Mouse (Mus musculus): ENCODE results near the gene Pcnp. TPM values are rescaled to one million over a fixed set of nuclear protein-coding genes. Genes with fewer than 3 reads are reported as not detected.
A peak's percentile ranks its signal among the peaks of the same experiment; 100 is the strongest.

The Pcnp gene
- polyA plus RNA-seq, 1 experiment from 2014 or later: 144 TPM

- 1% methylated on average over 58 of the region's 62 CpGs for WGBS
- ATAC-seq (ENCODE audit: extremely low read depth, insufficient number of reproducible peaks, low FRiP score, low TSS enrichment): peak; percentile 80
- Histone ChIP-seq H3K9me3 (no peaks in the 10 kb centered on the region), H3K4me3 (peak overlapping the region; percentile 95), H3K4me2 (peak overlapping the region; percentile 79), H3K9ac (peak overlapping the region; percentile 98), H3K36me3 (peaks cover 39% of the 10 kb centered on the region), H3K4me1 (peaks cover 35% of the 10 kb centered on the region), H3K27ac (replicated peaks) (peak overlapping the region; percentile 94), H3K27me3 (replicated peaks) (no peaks in the 10 kb centered on the region)
Measured at GRCm38 (mm10) chr16:56028722-56029551, 602 bp downstream of the Pcnp start.

- Histone ChIP-seq H3K9me3 (no peaks in the 10 kb centered on the region), H3K4me3 (peak overlapping the region; percentile 95), H3K27ac (replicated peaks) (no peak overlapping the region), H3K36me3 (peaks cover 35% of the 10 kb centered on the region), H3K9ac (peak overlapping the region; percentile 98), H3K27me3 (replicated peaks) (no peaks in the 10 kb centered on the region), H3K4me1 (peaks cover 35% of the 10 kb centered on the region), H3K4me2 (peak overlapping the region; percentile 79)
- WGBS: 36% methylated on average over 12 of the region's 12 CpGs
- no peak for ATAC-seq (ENCODE audit: extremely low read depth, insufficient number of reproducible peaks, low FRiP score, low TSS enrichment)
Measured at GRCm38 (mm10) chr16:56027854-56028629, 1.5 kb downstream of the Pcnp start.

- no peak for ATAC-seq (ENCODE audit: extremely low read depth, insufficient number of reproducible peaks, low FRiP score, low TSS enrichment)
- Histone ChIP-seq H3K9me3 (no peaks in the 10 kb centered on the region), H3K27me3 (replicated peaks) (no peaks in the 10 kb centered on the region), H3K4me3 (no peak overlapping the region), H3K4me2 (no peak overlapping the region), H3K36me3 (peaks cover 71% of the 10 kb centered on the region), H3K9ac (no peak overlapping the region), H3K4me1 (no peaks in the 10 kb centered on the region; the same call in 1 of the 2 replicates), H3K27ac (replicated peaks) (no peak overlapping the region)
- 94% methylated on average over 7 of the region's 7 CpGs for WGBS
Measured at GRCm38 (mm10) chr16:56019660-56020059, 9.9 kb downstream of the Pcnp start.

- ATAC-seq (ENCODE audit: extremely low read depth, insufficient number of reproducible peaks, low FRiP score, low TSS enrichment): no peak
- Histone ChIP-seq H3K36me3 (peaks cover 68% of the 10 kb centered on the region), H3K27ac (replicated peaks) (no peak overlapping the region), H3K4me1 (no peaks in the 10 kb centered on the region), H3K4me2 (no peak overlapping the region), H3K4me3 (no peak overlapping the region), H3K27me3 (replicated peaks) (no peaks in the 10 kb centered on the region), H3K9me3 (no peaks in the 10 kb centered on the region; the same call in 1 of the 2 replicates), H3K9ac (no peak overlapping the region)
- WGBS: 83% methylated on average over 7 of the region's 7 CpGs
Measured at GRCm38 (mm10) chr16:56014076-56014475, 15.5 kb downstream of the Pcnp start.

GRCm38 (mm10) chr16:56012789-56013743 is 16.5 kb downstream of the Pcnp start:
- no peaks in the 10 kb centered on the region; the same call in 1 of the 2 replicates for H3K9me3 ChIP-seq
- no peak overlapping the region for H3K27ac ChIP-seq (replicated peaks)
- H3K36me3 ChIP-seq: peaks cover 61% of the 10 kb centered on the region
- H3K4me1 ChIP-seq: no peaks in the 10 kb centered on the region
- H3K4me3 ChIP-seq: no peak overlapping the region
- no peak for ATAC-seq (ENCODE audit: extremely low read depth, insufficient number of reproducible peaks, low FRiP score, low TSS enrichment)
- no peak overlapping the region for H3K9ac ChIP-seq
- no peak overlapping the region for H3K4me2 ChIP-seq
- WGBS: 89% methylated on average over 10 of the region's 10 CpGs
- no peaks in the 10 kb centered on the region for H3K27me3 ChIP-seq (replicated peaks)

GRCm38 (mm10) chr16:56008862-56009261 is 20.7 kb downstream of the Pcnp start:
- Histone ChIP-seq H3K9ac (no peak overlapping the region), H3K27ac (replicated peaks) (no peak overlapping the region), H3K27me3 (replicated peaks) (no peaks in the 10 kb centered on the region), H3K4me2 (no peak overlapping the region), H3K4me3 (no peak overlapping the region), H3K9me3 (no peaks in the 10 kb centered on the region; the same call in 1 of the 2 replicates), H3K36me3 (peaks cover 69% of the 10 kb centered on the region), H3K4me1 (no peaks in the 10 kb centered on the region)
- no peak for ATAC-seq (ENCODE audit: extremely low read depth, insufficient number of reproducible peaks, low FRiP score, low TSS enrichment)
- WGBS: 90% methylated on average over 1 of the region's 1 CpGs

- H3K4me2 ChIP-seq: no peak overlapping the region
- peaks cover 70% of the 10 kb centered on the region for H3K36me3 ChIP-seq
- ATAC-seq (ENCODE audit: extremely low read depth, insufficient number of reproducible peaks, low FRiP score, low TSS enrichment): no peak
- H3K9ac ChIP-seq: no peak overlapping the region
- WGBS: 85% methylated on average over 11 of the region's 11 CpGs
- H3K27ac ChIP-seq (replicated peaks): no peak overlapping the region
- no peaks in the 10 kb centered on the region for H3K9me3 ChIP-seq
- H3K27me3 ChIP-seq (replicated peaks): no peaks in the 10 kb centered on the region
- H3K4me1 ChIP-seq: no peaks in the 10 kb centered on the region
- no peak overlapping the region for H3K4me3 ChIP-seq
Measured at GRCm38 (mm10) chr16:56006798-56007197, 22.7 kb downstream of the Pcnp start.

GRCm38 (mm10) chr16:55994235-55994634 is 35.3 kb downstream of the Pcnp start:
- Histone ChIP-seq H3K27me3 (replicated peaks) (no peaks in the 10 kb centered on the region), H3K27ac (replicated peaks) (no peak overlapping the region), H3K36me3 (peaks cover 75% of the 10 kb centered on the region), H3K4me2 (no peak overlapping the region), H3K4me1 (no peaks in the 10 kb centered on the region), H3K4me3 (no peak overlapping the region), H3K9me3 (no peaks in the 10 kb centered on the region), H3K9ac (no peak overlapping the region)
- no peak for ATAC-seq (ENCODE audit: extremely low read depth, insufficient number of reproducible peaks, low FRiP score, low TSS enrichment)
- WGBS: 93% methylated on average over 2 of the region's 2 CpGs

- no peak for ATAC-seq (ENCODE audit: extremely low read depth, insufficient number of reproducible peaks, low FRiP score, low TSS enrichment)
- Histone ChIP-seq H3K4me3 (no peak overlapping the region), H3K4me2 (no peak overlapping the region), H3K9ac (no peak overlapping the region), H3K27ac (replicated peaks) (no peak overlapping the region), H3K9me3 (no peaks in the 10 kb centered on the region), H3K4me1 (no peaks in the 10 kb centered on the region), H3K27me3 (replicated peaks) (no peaks in the 10 kb centered on the region), H3K36me3 (peaks cover 65% of the 10 kb centered on the region)
- 86% methylated on average over 4 of the region's 4 CpGs for WGBS
Measured at GRCm38 (mm10) chr16:55990311-55990710, 39.2 kb downstream of the Pcnp start.

GRCm38 (mm10) chr16:55986001-55986400 is 43.5 kb downstream of the Pcnp start:
- H3K4me1 ChIP-seq: no peaks in the 10 kb centered on the region
- peaks cover 66% of the 10 kb centered on the region for H3K36me3 ChIP-seq
- ATAC-seq (ENCODE audit: extremely low read depth, insufficient number of reproducible peaks, low FRiP score, low TSS enrichment): no peak
- no peak overlapping the region for H3K27ac ChIP-seq (replicated peaks)
- no peaks in the 10 kb centered on the region for H3K27me3 ChIP-seq (replicated peaks)
- 91% methylated on average over 3 of the region's 3 CpGs for WGBS
- no peak overlapping the region for H3K4me3 ChIP-seq
- no peaks in the 10 kb centered on the region for H3K9me3 ChIP-seq
- no peak overlapping the region for H3K9ac ChIP-seq
- H3K4me2 ChIP-seq: no peak overlapping the region

- no peaks in the 10 kb centered on the region for H3K27me3 ChIP-seq (replicated peaks)
- H3K4me2 ChIP-seq: peak overlapping the region; percentile 79
- WGBS: 7% methylated on average over 14 of the region's 14 CpGs
- peak overlapping the region; percentile 100 for H3K4me3 ChIP-seq
- peak overlapping the region; percentile 93 for H3K27ac ChIP-seq (replicated peaks)
- no peak for ATAC-seq (ENCODE audit: extremely low read depth, insufficient number of reproducible peaks, low FRiP score, low TSS enrichment)
- H3K36me3 ChIP-seq: peaks cover 39% of the 10 kb centered on the region
- H3K9ac ChIP-seq: peak overlapping the region; percentile 96
- no peaks in the 10 kb centered on the region for H3K9me3 ChIP-seq
- H3K4me1 ChIP-seq: peaks cover 32% of the 10 kb centered on the region
Measured at GRCm38 (mm10) chr16:55974903-55975285, 54.6 kb downstream of the Pcnp start.
